Comparison of ENCODE assay signal across 23 mouse cellular contexts in the genomic region with DNA sequence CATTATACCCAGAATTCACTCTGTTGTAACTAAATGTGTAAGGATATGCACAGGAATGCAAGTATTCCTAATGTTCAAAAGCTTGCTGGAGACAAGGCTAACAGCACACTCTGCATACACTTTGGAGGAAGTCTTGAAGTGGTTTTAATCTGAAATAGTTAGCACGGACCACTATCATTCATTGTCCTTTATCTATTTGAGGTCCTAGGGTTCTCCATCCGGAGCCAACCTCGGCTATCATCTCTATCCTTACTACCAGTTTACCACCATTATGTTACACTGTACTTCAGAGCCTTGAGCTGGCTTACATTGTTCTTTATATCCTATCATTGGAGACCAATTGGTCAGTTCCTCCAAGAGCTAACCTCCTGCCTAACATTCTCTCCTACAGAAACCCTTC.
"Had no signal": no experiment of that assay in that cellular context is flagged by ENCODE, and none has a peak within 500 bp of the region (broad histone marks: within the 10 kb centered on the region; RNA-seq: fewer than 3 reads in every experiment).

No protein-coding gene starts in this region.

- H3K27ac ChIP-seq: gastrocnemius, adult 2 months; heart, embryonic 10.5 days; hindbrain, embryonic 10.5 days; hindbrain, embryonic 12.5 days; hindbrain, embryonic 14.5 days; intestine, embryonic 15.5 days; layer of hippocampus, adult 2 months; left cerebral cortex, adult 2 months; limb, embryonic 10.5 days; limb, embryonic 12.5 days had no signal

- H3K9me3 ChIP-seq: heart, embryonic 10.5 days; heart, embryonic 12.5 days; hindbrain, embryonic 10.5 days; hindbrain, embryonic 12.5 days; intestine, embryonic 15.5 days; limb, embryonic 10.5 days; limb, embryonic 12.5 days had no signal

- H3K36me3 ChIP-seq: heart, embryonic 10.5 days; heart, embryonic 12.5 days; hindbrain, embryonic 10.5 days; hindbrain, embryonic 12.5 days; intestine, embryonic 15.5 days; limb, embryonic 10.5 days; limb, embryonic 12.5 days had no signal

- H3K9ac ChIP-seq: heart, embryonic 12.5 days; hindbrain, embryonic 12.5 days; hindbrain, embryonic 14.5 days; intestine, embryonic 15.5 days; limb, embryonic 12.5 days had no signal

- DNase-seq: gastrocnemius, adult 2 months; gastrocnemius, postnatal 10 days; gastrocnemius, postnatal 25 days; heart, adult 18-20 months; heart, postnatal 10 days; heart, postnatal 4 days; kidney, adult 18-20 months; kidney, adult 8-10 months; kidney, postnatal 10 days; kidney, postnatal 4 days had no signal

- H3K4me1 ChIP-seq: hindbrain, embryonic 12.5 days; limb, embryonic 10.5 days; limb, embryonic 12.5 days had no signal

- H3K4me2 ChIP-seq: heart, embryonic 12.5 days; hindbrain, embryonic 12.5 days; hindbrain, embryonic 14.5 days; intestine, embryonic 15.5 days; limb, embryonic 12.5 days had no signal

- H3K27me3 ChIP-seq: heart, embryonic 12.5 days; hindbrain, embryonic 12.5 days; intestine, embryonic 15.5 days; limb, embryonic 12.5 days had no signal

- H3K4me3 ChIP-seq: gastrocnemius, adult 2 months; heart, embryonic 10.5 days; heart, embryonic 12.5 days; hindbrain, embryonic 10.5 days; hindbrain, embryonic 12.5 days; intestine, embryonic 15.5 days; layer of hippocampus, adult 2 months; left cerebral cortex, adult 2 months; limb, embryonic 10.5 days; limb, embryonic 12.5 days had no signal

- ATAC-seq: hindbrain, embryonic 16.5 days; inflammation-experienced regulatory T-cells, adult 6 months; intestine, embryonic 15.5 days; intestine, postnatal 0 days had no signal
